Mouse (Mus musculus): ENCODE results near the gene Hnrnpa3.
"Not testable (repeated sequence)": the region's sequence is repeated elsewhere in the genome, so short reads cannot be mapped to it uniquely, and the experiment has no call there.

Gene Hnrnpa3

GRCm38 (mm10) chr2:75679947-75680346 is 20.9 kb downstream of the Hnrnpa3 start:
- DNase-seq (ENCODE audit: low read depth, low spot score), result no peak

- no peak for DNase-seq (ENCODE audit: low read depth, low spot score)
These were observed 22.4 kb downstream of the Hnrnpa3 start for GRCm38 (mm10) chr2:75681439-75681838.

- DNase-seq (ENCODE audit: low read depth, low spot score), result peak; percentile 97
These were observed 24.1 kb downstream of the Hnrnpa3 start for GRCm38 (mm10) chr2:75682978-75683709.

GRCm38 (mm10) chr2:75684526-75684925 is 25.5 kb downstream of the Hnrnpa3 start:
- no peak for DNase-seq (ENCODE audit: low read depth, low spot score)

- DNase-seq (ENCODE audit: low read depth, low spot score), result no peak
These were observed 26.4 kb downstream of the Hnrnpa3 start for GRCm38 (mm10) chr2:75685458-75685861.

- peak; percentile 51 for DNase-seq (ENCODE audit: low read depth, low spot score)
These were observed 28.1 kb downstream of the Hnrnpa3 start for GRCm38 (mm10) chr2:75687040-75687749.

GRCm38 (mm10) chr2:75688901-75689300 is 29.8 kb downstream of the Hnrnpa3 start:
- DNase-seq (ENCODE audit: low read depth, low spot score), result no peak

- no peak for DNase-seq (ENCODE audit: low read depth, low spot score)
These were observed 30.6 kb downstream of the Hnrnpa3 start for GRCm38 (mm10) chr2:75689482-75690158.

DNA sequence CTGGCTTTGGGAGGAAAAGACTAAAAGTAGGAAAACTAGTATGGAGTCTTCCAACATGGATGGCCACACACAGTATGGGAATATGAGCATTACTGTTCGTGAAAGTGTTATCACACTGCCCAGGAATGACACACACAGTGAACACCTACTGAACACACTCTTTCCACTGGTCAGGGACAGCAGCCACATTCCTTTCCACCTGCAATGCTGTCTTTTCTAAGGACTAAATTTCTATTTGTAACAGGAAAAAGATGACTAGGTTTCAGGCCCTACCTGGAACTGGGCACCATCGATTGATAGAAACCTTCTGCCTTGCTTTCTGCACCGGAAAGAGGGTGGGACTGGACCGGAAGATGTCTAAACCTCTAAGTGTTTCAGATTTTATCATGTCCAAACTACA is 31.6 kb downstream of the Hnrnpa3 start:
- DNase-seq (ENCODE audit: low read depth, low spot score), result no peak

GRCm38 (mm10) chr2:75691316-75691715 is 32.3 kb downstream of the Hnrnpa3 start:
- DNase-seq (ENCODE audit: low read depth, low spot score), result no peak

GRCm38 (mm10) chr2:75692369-75692768 is 33.3 kb downstream of the Hnrnpa3 start:
- no peak for DNase-seq (ENCODE audit: low read depth, low spot score)

GRCm38 (mm10) chr2:75694926-75695325 is 35.9 kb downstream of the Hnrnpa3 start:
- not testable (repeated sequence) for DNase-seq (ENCODE audit: low read depth, low spot score)

DNA sequence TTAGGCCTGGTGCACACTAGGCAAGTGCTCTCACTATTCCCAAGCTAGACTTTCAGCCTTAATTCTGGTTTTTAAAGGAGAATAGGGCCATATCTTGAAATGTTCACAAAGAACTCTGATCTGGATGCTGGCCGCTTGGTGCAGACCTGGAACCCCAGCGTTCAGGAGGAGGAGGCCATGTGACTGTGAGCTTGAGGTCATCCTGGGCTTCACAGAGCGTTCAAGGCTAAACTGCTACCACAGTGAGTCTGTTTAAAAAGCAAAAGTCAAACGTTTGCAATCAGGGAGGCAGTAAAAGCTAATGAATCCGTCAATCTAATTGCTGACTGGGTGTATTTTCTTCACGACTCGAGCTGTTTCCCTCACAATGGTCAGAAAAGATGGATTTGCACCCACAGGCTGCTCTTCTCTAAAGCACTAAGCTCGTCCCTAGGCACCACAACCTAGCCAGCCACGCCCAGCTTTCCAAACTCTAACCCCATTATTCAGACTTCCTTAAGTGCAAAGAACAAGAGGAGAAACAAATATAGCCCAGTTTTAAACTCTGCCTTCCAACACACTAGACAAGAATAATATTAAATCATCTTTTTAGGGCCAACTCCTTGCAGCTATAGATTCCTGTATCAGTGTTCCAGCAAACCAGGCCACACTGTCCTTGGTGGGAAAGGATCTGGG is 36.8 kb downstream of the Hnrnpa3 start:
- DNase-seq (ENCODE audit: low read depth, low spot score), result no peak

- DNase-seq (ENCODE audit: low read depth, low spot score), result no peak
These were observed 37.3 kb downstream of the Hnrnpa3 start for GRCm38 (mm10) chr2:75696371-75696770.

DNA sequence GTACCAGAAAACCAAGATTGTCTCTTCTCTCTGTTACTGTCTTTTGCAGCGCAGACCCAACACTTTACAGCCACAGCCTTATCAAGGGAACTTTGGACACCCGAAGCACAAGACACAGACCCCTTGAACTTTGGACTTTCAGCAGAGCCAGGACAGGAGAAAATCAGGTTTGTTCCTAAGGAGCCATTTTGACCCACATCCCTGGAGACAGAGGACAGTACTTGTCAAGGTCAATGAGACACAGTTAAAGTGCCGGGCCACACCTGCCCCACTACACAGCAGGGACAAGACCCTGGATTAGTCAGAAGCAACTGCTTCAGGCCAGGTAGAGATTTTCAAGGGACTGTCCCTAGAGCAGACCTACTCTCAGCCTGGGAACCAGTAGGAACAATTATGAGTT is 38.2 kb downstream of the Hnrnpa3 start:
- no peak for DNase-seq (ENCODE audit: low read depth, low spot score)

- DNase-seq (ENCODE audit: low read depth, low spot score), result no peak
These were observed 38.9 kb downstream of the Hnrnpa3 start for GRCm38 (mm10) chr2:75698007-75698406.

- peak; percentile 72 for DNase-seq (ENCODE audit: low read depth, low spot score)
These were observed 39.8 kb downstream of the Hnrnpa3 start for GRCm38 (mm10) chr2:75698874-75699273.

- DNase-seq (ENCODE audit: low read depth, low spot score), result no peak
These were observed 41.5 kb downstream of the Hnrnpa3 start for GRCm38 (mm10) chr2:75700543-75700942.

DNA sequence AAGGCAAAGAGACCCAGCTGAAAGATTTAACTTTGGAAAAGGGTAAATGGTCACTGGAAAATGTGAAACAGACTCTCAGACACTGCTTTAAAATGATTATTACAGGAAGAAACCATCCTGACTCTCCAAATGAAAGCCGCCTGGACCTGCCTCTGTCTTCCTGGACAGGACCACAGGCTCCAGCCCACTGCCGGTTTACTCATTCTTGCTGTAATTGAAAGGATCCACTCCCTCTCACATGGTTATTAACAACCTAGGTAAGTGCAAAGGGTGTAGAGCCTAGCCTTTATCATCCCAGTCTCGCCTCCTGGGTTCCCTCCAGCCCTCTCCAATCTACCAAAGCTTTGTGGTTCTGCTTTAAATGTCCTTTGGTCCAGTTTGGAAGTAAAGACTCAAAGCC is 42.1 kb downstream of the Hnrnpa3 start:
- no peak for DNase-seq (ENCODE audit: low read depth, low spot score)

- DNase-seq (ENCODE audit: low read depth, low spot score), result no peak
These were observed 42.9 kb downstream of the Hnrnpa3 start for GRCm38 (mm10) chr2:75701822-75702587.

DNA sequence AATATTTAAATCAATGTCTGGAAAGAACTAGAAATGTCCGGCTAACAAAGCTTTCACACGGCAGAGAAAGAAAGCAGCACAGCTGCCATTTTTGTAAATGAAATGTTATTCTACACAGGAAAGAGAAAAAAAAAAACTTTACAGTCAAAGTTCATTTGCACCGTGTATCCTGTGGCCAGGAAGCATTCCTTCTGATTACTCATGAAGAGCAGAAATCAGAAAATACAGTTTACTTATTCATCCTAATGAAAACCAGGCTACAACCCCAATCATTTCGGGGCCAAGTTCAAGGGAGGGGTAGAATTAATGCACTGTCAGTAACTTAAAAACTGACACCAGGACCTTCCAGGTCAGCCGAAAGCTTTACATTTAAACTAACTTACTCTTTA is 43.5 kb downstream of the Hnrnpa3 start:
- no peak for DNase-seq (ENCODE audit: low read depth, low spot score)
